Mouse (Mus musculus): ENCODE measurements around the gene Kif5a.

- TF ChIP-seq USF1 (IDR thresholded peaks at IDR 0.05; ENCODE audit: low read depth): no peak
- no peak for TF ChIP-seq MAX (IDR thresholded peaks at IDR 0.05)
- no peak for TF ChIP-seq CTCF (IDR thresholded peaks at IDR 0.05; ENCODE audit: control insufficient read depth, insufficient read depth, insufficient read length)
These were observed 18.2 kb upstream of the Kif5a start for GRCm38 (mm10) chr10:127281316-127281715.

Measured in C2C12 (cell line).